Mouse (Mus musculus) layer of hippocampus, postnatal 14 days (tissue): ENCODE results near the gene Nlrc5. TPM values are rescaled to one million over a fixed set of nuclear protein-coding genes. Genes with fewer than 3 reads are reported as not detected.

ENCODE experiments used
- DNase-seq, 2 experiments: peaks; one replicate each; pipeline ENCODE4 v3.0.0; 2021 to 2022; ENCODE audit warnings: low spot score in 2 of 2, mixed read lengths in 1 of 2
- microRNA-seq, 2 experiments: library from miRNA; unstranded; fragments of <30 nt; microRNA quantifications; one replicate each; pipeline ENCODE4 v1.2.0; 2021
- total RNA-seq, 2 experiments: library from RNA; stranded (reverse); gene quantifications; 2 replicates each; pipeline ENCODE4 v1.2.3; 2021

Nlrc5 gene
- total RNA-seq, 2 experiments from 2014 or later = 0.35 to 0.45 TPM

DNA sequence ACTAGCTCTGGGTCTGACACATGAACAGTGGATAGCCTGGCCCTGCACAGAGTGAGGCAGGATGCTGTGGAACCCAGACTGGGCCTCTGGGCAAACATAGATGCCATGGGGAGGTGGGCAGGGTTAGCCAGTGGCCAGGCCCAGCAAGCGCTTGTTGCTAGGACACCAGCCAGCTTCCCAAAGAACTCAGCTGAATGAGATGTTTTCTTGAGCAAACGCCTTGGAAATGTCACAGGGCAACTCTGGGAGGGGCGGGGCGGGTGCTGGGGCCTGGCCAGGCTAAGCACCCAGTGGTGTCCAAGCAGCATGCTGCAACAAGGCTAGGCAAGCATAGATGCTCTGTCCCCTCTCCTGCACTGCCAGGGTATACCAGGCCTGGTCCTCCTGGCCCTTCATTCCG is 127.1 kb downstream of the Nlrc5 start:
- no peak for DNase-seq

DNA sequence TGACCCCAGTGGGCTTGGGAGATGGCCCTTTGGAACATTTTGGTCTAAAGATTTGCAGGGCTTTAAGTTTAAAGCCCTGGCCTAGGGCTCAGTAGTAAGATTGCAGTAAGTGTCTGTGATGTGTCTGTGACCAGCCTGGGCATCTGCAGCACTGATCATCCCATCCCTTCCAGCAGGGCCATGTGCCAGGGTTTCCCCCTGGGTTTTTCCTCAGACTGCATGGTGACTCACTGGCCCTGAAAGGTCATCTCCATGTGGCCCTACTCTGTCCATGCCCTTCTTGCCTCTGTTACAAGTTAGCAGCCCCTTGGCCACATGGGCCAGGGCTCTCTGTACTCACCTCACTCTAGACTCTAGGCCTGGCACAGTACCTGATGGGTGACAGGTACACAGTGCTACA is 130.3 kb downstream of the Nlrc5 start:
- DNase-seq = no peak

- no peak for DNase-seq
These were observed 131.9 kb downstream of the Nlrc5 start for GRCm38 (mm10) chr8:94566033-94566432.

DNA sequence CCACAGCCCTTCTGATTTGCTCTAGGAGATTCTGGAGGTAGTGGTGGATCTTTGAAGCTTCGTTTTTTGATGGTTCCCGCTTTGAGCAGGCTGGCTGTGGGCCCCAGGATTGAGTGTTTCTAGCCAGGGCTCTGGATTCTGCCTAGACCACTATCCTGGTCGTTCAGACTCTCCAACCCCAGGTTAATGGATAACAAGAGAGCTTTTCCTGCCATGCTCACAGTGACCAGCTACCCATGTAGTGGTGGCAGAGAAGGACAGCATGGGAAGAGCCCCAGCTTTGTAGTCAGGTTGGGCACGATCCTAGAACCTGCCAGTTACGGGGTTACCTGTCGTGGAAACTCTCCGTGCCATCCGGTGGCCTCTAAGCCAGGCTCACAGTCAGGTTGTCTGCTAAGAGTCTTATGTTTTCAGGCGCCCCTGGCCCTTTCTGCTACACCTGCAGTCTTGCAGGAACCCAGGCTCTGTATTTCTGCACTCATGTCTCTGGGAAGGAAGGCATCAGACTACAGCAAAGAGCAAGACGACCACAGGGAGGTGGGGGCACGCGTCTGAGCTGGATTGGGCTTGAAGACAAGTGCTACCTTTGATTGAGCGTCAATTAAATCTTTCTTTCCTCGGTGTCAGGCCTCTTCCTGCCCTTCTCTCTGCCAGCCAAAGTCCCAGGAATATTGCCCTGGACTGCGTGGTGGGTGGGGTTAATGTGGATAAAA is 132.4 kb downstream of the Nlrc5 start:
- no peak for DNase-seq

- DNase-seq = peak in 1 of 2 experiments; percentile 54
These were observed 133.1 kb downstream of the Nlrc5 start for GRCm38 (mm10) chr8:94567159-94567849.

- no peak for DNase-seq
These were observed 133.9 kb downstream of the Nlrc5 start for GRCm38 (mm10) chr8:94568098-94568497.

GRCm38 (mm10) chr8:94569419-94569818 is 135.3 kb downstream of the Nlrc5 start:
- DNase-seq = no peak

GRCm38 (mm10) chr8:94571896-94572295 is 137.7 kb downstream of the Nlrc5 start:
- DNase-seq = no peak

- peak; percentile 80 to 91 for DNase-seq
These were observed 140.2 kb downstream of the Nlrc5 start for GRCm38 (mm10) chr8:94574159-94574907.

DNA sequence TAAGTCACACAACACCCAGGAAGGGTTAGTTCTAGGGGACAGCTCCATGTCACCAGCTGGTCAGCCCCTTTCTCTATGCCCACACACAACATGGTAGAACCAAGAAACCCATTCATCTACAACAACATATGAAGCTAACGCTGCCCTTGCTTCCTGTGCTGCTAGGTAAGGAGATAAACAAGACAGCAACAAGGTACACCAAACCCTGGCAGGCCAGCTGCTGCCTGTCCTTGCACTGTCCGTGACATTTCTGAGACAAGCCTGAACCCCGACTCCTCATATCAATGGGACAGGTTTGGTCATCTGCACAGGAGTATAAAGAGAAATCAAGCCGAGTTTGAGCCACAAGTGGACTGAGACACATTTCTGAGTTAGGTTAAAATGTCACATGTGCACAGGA is 141.0 kb downstream of the Nlrc5 start:
- no peak for DNase-seq

Small RNA genes lying within 50 kb of the gene (microRNA-seq; reads per million reads assigned to microRNA genes)
- gene Mir7072 = 0 reads per million in 2 experiments

Other genes with a start within 250 kb of the Nlrc5 start
- 10 to 100 TPM; 54.8 to 56.1 TPM for gene Nup93, start 219.8 kb upstream of the Nlrc5 start, total RNA-seq
- under 1 TPM; 0.31 to 0.44 TPM for gene Slc12a3, start 105.2 kb upstream of the Nlrc5 start, total RNA-seq
- gene Herpud1, start 47.9 kb upstream of the Nlrc5 start, total RNA-seq = 10 to 100 TPM; 43.9 to 56.6 TPM
- 10 to 100 TPM; 53.2 to 67.5 TPM for gene Cpne2, start 98.6 kb downstream of the Nlrc5 start, total RNA-seq
- 10 to 100 TPM; 30.5 to 34.3 TPM for gene Rspry1, start 167.6 kb downstream of the Nlrc5 start, total RNA-seq
- 10 to 100 TPM; 42.1 to 44.5 TPM for gene Fam192a, start 167.6 kb downstream of the Nlrc5 start, total RNA-seq
- gene Arl2bp, start 232.2 kb downstream of the Nlrc5 start, total RNA-seq = 100 to 1,000 TPM; 152 to 167 TPM